ENCODE assay signal across 8 mouse cellular contexts in genomic region chr5:44706997-44707698, GRCm38 (mm10).
A peak's percentile ranks its signal among the peaks of the same experiment; 100 is the strongest.
DNase-seq lines count a peak whose midpoint lies in the region; ATAC-seq and TF ChIP-seq lines count a peak whose summit lies in the region.
"Had no signal": no experiment of that assay in that cellular context is flagged by ENCODE, and none has a peak within 500 bp of the region (broad histone marks: within the 10 kb centered on the region; RNA-seq: fewer than 3 reads in every experiment).

No protein-coding gene starts in this region.

- 49% methylated on average over 6 of the region's 6 CpGs for WGBS in forebrain, embryonic 12.5 days
- WGBS in heart, embryonic 11.5 days (ENCODE audit: insufficient replicate concordance): 37% methylated on average over 6 of the region's 6 CpGs
- WGBS in kidney, adult 2 months: 39% methylated on average over 6 of the region's 6 CpGs
- WGBS in midbrain, embryonic 12.5 days: 56% methylated on average over 6 of the region's 6 CpGs
- 56% methylated on average over 6 of the region's 6 CpGs for WGBS in cerebellum, adult 2 months

- no peak for TF ChIP-seq POLR2A in kidney, adult 2 months (IDR thresholded peaks at IDR 0.05; ENCODE audit: low read depth, low read length)
- TF ChIP-seq POLR2A in cerebellum, adult 2 months (IDR thresholded peaks at IDR 0.05; ENCODE audit: borderline replicate concordance, insufficient read depth, low read length): no peak

- no peak for TF ChIP-seq CTCF in kidney, adult 2 months (conservative IDR thresholded peaks at IDR 0.05; ENCODE audit: insufficient read depth, insufficient read length, low read depth, low read length)
- TF ChIP-seq CTCF in cerebellum, adult 2 months (IDR thresholded peaks at IDR 0.05; ENCODE audit: borderline replicate concordance, insufficient read depth, low read depth, low read length): no peak

- no peaks in the 10 kb centered on the region for H3K27me3 ChIP-seq in forebrain, embryonic 12.5 days
- H3K27me3 ChIP-seq in heart, embryonic 11.5 days (ENCODE audit: control insufficient read depth, insufficient read depth, low read length): no peaks in the 10 kb centered on the region
- H3K27me3 ChIP-seq in kidney, adult 2 months (replicated peaks; ENCODE audit: control insufficient read depth, insufficient read depth, low read length): no peaks in the 10 kb centered on the region
- no peaks in the 10 kb centered on the region for H3K27me3 ChIP-seq in midbrain, embryonic 12.5 days
- no peaks in the 10 kb centered on the region; the same call in 1 of the 2 replicates for H3K27me3 ChIP-seq in cerebellum, adult 2 months (ENCODE audit: control insufficient read depth, insufficient read depth, low read length)
- H3K27me3 ChIP-seq: limb, embryonic 12.5 days had no signal

- H3K27ac ChIP-seq in forebrain, embryonic 12.5 days: peak overlapping the region; percentile 3; the same call in 1 of the 2 replicates
- peak overlapping the region; percentile 0; the same call in 1 of the 2 replicates for H3K27ac ChIP-seq in heart, embryonic 11.5 days (ENCODE audit: low read depth, low read length)
- peak overlapping the region; percentile 82 for H3K27ac ChIP-seq in kidney, adult 2 months (ENCODE audit: insufficient read depth, low read depth, low read length)
- no peak overlapping the region; the same call in 1 of the 2 replicates for H3K27ac ChIP-seq in midbrain, embryonic 12.5 days (replicated peaks)
- H3K27ac ChIP-seq in cerebellum, adult 2 months (ENCODE audit: insufficient read depth, low read length): no peak overlapping the region
- H3K27ac ChIP-seq: limb, embryonic 12.5 days had no signal

- ATAC-seq in forebrain, embryonic 12.5 days (ENCODE audit: low FRiP score): 0 out of 2 replicates have a peak, but pooled peaks have one; percentile 41
- no peak for ATAC-seq in heart, embryonic 11.5 days (replicated peaks; ENCODE audit: insufficient number of reproducible peaks, low FRiP score, low TSS enrichment)
- peak; percentile 59; the same call in 1 of the 2 replicates for ATAC-seq in midbrain, embryonic 12.5 days (ENCODE audit: low FRiP score, low read depth)

- peak; percentile 88 for DNase-seq in kidney, adult 2 months
- no peak for DNase-seq in urinary bladder, postnatal 36 days (ENCODE audit: low spot score in 2 of 2)
- no peak for DNase-seq in thymus, postnatal 25 days
- no peak for DNase-seq in cerebellum, adult 2 months

- H3K4me3 ChIP-seq in forebrain, embryonic 12.5 days (replicated peaks): no peak overlapping the region
- H3K4me3 ChIP-seq in heart, embryonic 11.5 days (ENCODE audit: low read depth, low read length): no peak overlapping the region
- no peak overlapping the region for H3K4me3 ChIP-seq in kidney, adult 2 months (ENCODE audit: insufficient read depth, low read depth, low read length)
- no peak overlapping the region for H3K4me3 ChIP-seq in midbrain, embryonic 12.5 days
- H3K4me3 ChIP-seq in cerebellum, adult 2 months (replicated peaks; ENCODE audit: insufficient read depth, low read depth, low read length): no peak overlapping the region
- H3K4me3 ChIP-seq: limb, embryonic 12.5 days had no signal

- H3K36me3 ChIP-seq in forebrain, embryonic 12.5 days (replicated peaks): no peaks in the 10 kb centered on the region
- no peaks in the 10 kb centered on the region for H3K36me3 ChIP-seq in heart, embryonic 11.5 days (ENCODE audit: control insufficient read depth, insufficient read depth, low read length)
- H3K36me3 ChIP-seq in kidney, adult 2 months (ENCODE audit: control insufficient read depth, insufficient read depth, low read length): no peaks in the 10 kb centered on the region
- no peaks in the 10 kb centered on the region for H3K36me3 ChIP-seq in midbrain, embryonic 12.5 days
- H3K36me3 ChIP-seq: limb, embryonic 12.5 days had no signal

- H3K4me1 ChIP-seq in forebrain, embryonic 12.5 days: peaks cover 17% of the 10 kb centered on the region
- H3K4me1 ChIP-seq in heart, embryonic 11.5 days (ENCODE audit: control insufficient read depth, insufficient read depth, low read length): no peaks in the 10 kb centered on the region
- 0 out of 2 replicates have a peak, but pooled peaks cover 2% of the 10 kb centered on the region for H3K4me1 ChIP-seq in kidney, adult 2 months (ENCODE audit: control insufficient read depth, insufficient read depth, low read length)
- peaks cover 13% of the 10 kb centered on the region for H3K4me1 ChIP-seq in midbrain, embryonic 12.5 days
- no peaks in the 10 kb centered on the region for H3K4me1 ChIP-seq in cerebellum, adult 2 months (ENCODE audit: control insufficient read depth, insufficient read depth, low read length)

- no peak overlapping the region for H3K9ac ChIP-seq in forebrain, embryonic 12.5 days
- H3K9ac ChIP-seq in heart, embryonic 11.5 days (ENCODE audit: low read depth, low read length): no peak overlapping the region
- H3K9ac ChIP-seq in midbrain, embryonic 12.5 days (replicated peaks): no peak overlapping the region
- H3K9ac ChIP-seq: limb, embryonic 12.5 days had no signal

- H3K9me3 ChIP-seq in forebrain, embryonic 12.5 days: no peaks in the 10 kb centered on the region
- H3K9me3 ChIP-seq in heart, embryonic 11.5 days (replicated peaks; ENCODE audit: control insufficient read depth, low read length): no peaks in the 10 kb centered on the region
- no peaks in the 10 kb centered on the region for H3K9me3 ChIP-seq in midbrain, embryonic 12.5 days
- H3K9me3 ChIP-seq: limb, embryonic 12.5 days had no signal

- H3K4me2 ChIP-seq in forebrain, embryonic 12.5 days: no peak overlapping the region
- no peak overlapping the region for H3K4me2 ChIP-seq in heart, embryonic 11.5 days
- no peak overlapping the region for H3K4me2 ChIP-seq in midbrain, embryonic 12.5 days (replicated peaks)
- H3K4me2 ChIP-seq: limb, embryonic 12.5 days had no signal

Comparison
In these comparisons a context has a peak if more than half of its experiments do, and no peak if none do; other contexts are left out.
1. H3K27ac ChIP-seq: peak in forebrain, embryonic 12.5 days (single experiment), heart, embryonic 11.5 days (single experiment) and kidney, adult 2 months (single experiment); none in midbrain, embryonic 12.5 days (single experiment) and cerebellum, adult 2 months (single experiment).